Mouse (Mus musculus) lung, embryonic 16.5 days (tissue): Measurements from ENCODE around the gene Tspan11. TPM values are rescaled to one million over a fixed set of nuclear protein-coding genes. Genes with fewer than 3 reads are reported as not detected.

Experiments used
- ATAC-seq: fragments of 200-750 bp; cut with Nextera tagmentation; 2 replicates; pipeline ENCODE4 v1.8.0; 2017; ENCODE audit warnings: low read depth, mild to moderate bottlenecking, moderate library complexity
- H3K27ac ChIP-seq: fragments of 300-500 bp; sonication (generic); 2 replicates; pipeline ENCODE4 v1.5.1; 2014; ENCODE audit warnings: mild to moderate bottlenecking, control low read depth, low read length
- H3K27me3 ChIP-seq: fragments of 300-500 bp; sonication (generic); 2 replicates; pipeline ENCODE4 v1.6.1; 2014; ENCODE audit warnings: low read depth, low read length, mixed read lengths; ENCODE audit not compliant: control insufficient read depth, insufficient read depth
- H3K36me3 ChIP-seq: fragments of 300-500 bp; sonication (generic); 2 replicates; pipeline ENCODE4 v1.6.1; 2014; ENCODE audit warnings: low read length; ENCODE audit not compliant: control insufficient read depth, insufficient read depth
- H3K4me1 ChIP-seq: fragments of 300-500 bp; sonication (generic); replicated peaks from 2 replicates; pipeline ENCODE4 v1.6.1; 2014; ENCODE audit warnings: low read length, mixed read lengths; ENCODE audit not compliant: control insufficient read depth, insufficient read depth
- H3K4me2 ChIP-seq: fragments of 300-500 bp; sonication (generic); 2 replicates; pipeline ENCODE4 v1.6.1; 2014; ENCODE audit warnings: low read depth, low read length, control low read depth
- H3K4me3 ChIP-seq: fragments of 300-500 bp; sonication (generic); 2 replicates; pipeline ENCODE4 v1.5.1; 2014; ENCODE audit warnings: mild to moderate bottlenecking, low read length, control low read depth
- H3K9ac ChIP-seq: fragments of 300-500 bp; sonication (generic); 2 replicates; pipeline ENCODE4 v1.6.1; 2014; ENCODE audit warnings: low read length, control low read depth
- H3K9me3 ChIP-seq: fragments of 300-500 bp; sonication (generic); 2 replicates; pipeline ENCODE4 v1.6.1; 2016; ENCODE audit warnings: low read length; ENCODE audit not compliant: control insufficient read depth
- WGBS: fragments of 180-500 bp; shearing (Covaris S2); extraction: QIAGEN DNeasy Blood & Tissue Kit; methylation state at CpG from one replicate; pipeline ENCODE4 v1.1.7; 2014; 5-methylcytosine and 5-hydroxymethylcytosine counted together
- polyA plus RNA-seq: library from polyadenylated mRNA; unstranded; fragments of >200 nt; fragmentation: Nextera tagmentation; extraction: Ambion mirVana; gene quantifications from 2 replicates; pipeline ENCODE4 v1.2.1, GENCODE M21; 2015

Tspan11 gene
- polyA plus RNA-seq, 1 experiment from 2014 or later, result 23.8 TPM

GRCm38 (mm10) chr6:127894999-127895398 is 7.6 kb downstream of the Tspan11 start:
- no peak for ATAC-seq
- H3K4me3 ChIP-seq, result no peak overlapping the region
- H3K9me3 ChIP-seq, result no peaks in the 10 kb centered on the region; the same call in 1 of the 2 replicates
- H3K27ac ChIP-seq, result no peak overlapping the region
- H3K9ac ChIP-seq, result no peak overlapping the region
- H3K4me2 ChIP-seq, result no peak overlapping the region
- no peaks in the 10 kb centered on the region for H3K36me3 ChIP-seq
- 38% methylated on average over 6 of the region's 6 CpGs for WGBS
- no peaks in the 10 kb centered on the region for H3K27me3 ChIP-seq
- peaks cover 9% of the 10 kb centered on the region; the same call in 1 of the 2 replicates for H3K4me1 ChIP-seq

DNA sequence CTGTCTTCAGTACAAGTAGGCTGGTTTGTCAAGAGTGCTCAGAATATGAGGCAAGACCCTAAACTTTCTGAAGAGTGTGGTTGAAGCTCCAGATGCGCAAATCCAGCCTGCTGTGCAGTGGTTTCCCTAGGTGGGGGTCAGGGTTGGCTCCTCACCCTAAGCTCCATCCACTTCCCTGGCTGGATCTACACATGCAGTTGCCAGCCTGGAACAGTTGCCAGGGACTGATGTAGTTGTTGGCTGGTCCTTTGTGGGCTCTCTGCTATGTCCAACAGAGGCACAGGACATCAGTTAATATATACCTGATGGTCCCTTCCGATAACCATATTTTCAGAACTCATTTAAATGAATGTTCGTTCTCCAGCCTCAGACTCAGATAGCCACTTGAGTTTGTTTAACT is 9.0 kb downstream of the Tspan11 start:
- no peak overlapping the region for H3K4me3 ChIP-seq
- H3K4me1 ChIP-seq, result peaks cover 10% of the 10 kb centered on the region; the same call in 1 of the 2 replicates
- H3K9ac ChIP-seq, result no peak overlapping the region
- no peaks in the 10 kb centered on the region for H3K27me3 ChIP-seq
- no peak overlapping the region for H3K27ac ChIP-seq
- H3K4me2 ChIP-seq, result no peak overlapping the region
- no peaks in the 10 kb centered on the region for H3K36me3 ChIP-seq
- 0 out of 2 replicates have a peak, but pooled peaks have one; percentile 8 for ATAC-seq
- 47% methylated on average over 3 of the region's 3 CpGs for WGBS
- no peaks in the 10 kb centered on the region; the same call in 1 of the 2 replicates for H3K9me3 ChIP-seq

DNA sequence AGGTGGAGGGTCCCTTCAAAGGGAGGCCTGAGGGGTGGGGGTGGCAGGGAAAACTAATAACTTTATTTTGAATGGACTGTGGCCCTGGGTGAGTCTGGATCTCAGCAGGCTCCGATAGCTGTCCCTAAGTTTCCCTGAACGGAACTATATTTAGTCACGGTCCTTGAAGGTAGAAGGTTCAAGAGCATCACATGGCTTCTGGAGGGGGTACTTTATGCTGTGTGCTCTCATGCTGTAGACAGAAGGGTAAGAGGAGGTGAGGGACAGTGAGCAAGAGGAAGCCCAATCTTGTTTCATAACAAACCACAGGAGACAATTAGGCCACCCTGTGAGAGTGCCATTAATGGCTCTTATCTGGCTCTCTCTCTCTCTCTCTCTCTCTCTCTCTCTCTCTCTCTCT is 10.0 kb downstream of the Tspan11 start:
- no peaks in the 10 kb centered on the region for H3K27me3 ChIP-seq
- peaks cover 14% of the 10 kb centered on the region; the same call in 1 of the 2 replicates for H3K4me1 ChIP-seq
- H3K9me3 ChIP-seq, result no peaks in the 10 kb centered on the region; the same call in 1 of the 2 replicates
- ATAC-seq, result no peak
- no peak overlapping the region for H3K4me3 ChIP-seq
- H3K36me3 ChIP-seq, result no peaks in the 10 kb centered on the region
- H3K9ac ChIP-seq, result no peak overlapping the region
- WGBS, result 53% methylated on average over 3 of the region's 3 CpGs
- no peak overlapping the region for H3K4me2 ChIP-seq
- no peak overlapping the region for H3K27ac ChIP-seq

GRCm38 (mm10) chr6:127900062-127900461 is 12.7 kb downstream of the Tspan11 start:
- ATAC-seq, result no peak
- H3K36me3 ChIP-seq, result no peaks in the 10 kb centered on the region
- no peak overlapping the region for H3K4me3 ChIP-seq
- no peak overlapping the region for H3K4me2 ChIP-seq
- H3K9ac ChIP-seq, result no peak overlapping the region
- WGBS, result 86% methylated on average over 6 of the region's 6 CpGs
- H3K27ac ChIP-seq, result no peak overlapping the region
- H3K4me1 ChIP-seq, result peaks cover 9% of the 10 kb centered on the region; the same call in 1 of the 2 replicates
- no peaks in the 10 kb centered on the region; the same call in 1 of the 2 replicates for H3K9me3 ChIP-seq
- H3K27me3 ChIP-seq, result no peaks in the 10 kb centered on the region

DNA sequence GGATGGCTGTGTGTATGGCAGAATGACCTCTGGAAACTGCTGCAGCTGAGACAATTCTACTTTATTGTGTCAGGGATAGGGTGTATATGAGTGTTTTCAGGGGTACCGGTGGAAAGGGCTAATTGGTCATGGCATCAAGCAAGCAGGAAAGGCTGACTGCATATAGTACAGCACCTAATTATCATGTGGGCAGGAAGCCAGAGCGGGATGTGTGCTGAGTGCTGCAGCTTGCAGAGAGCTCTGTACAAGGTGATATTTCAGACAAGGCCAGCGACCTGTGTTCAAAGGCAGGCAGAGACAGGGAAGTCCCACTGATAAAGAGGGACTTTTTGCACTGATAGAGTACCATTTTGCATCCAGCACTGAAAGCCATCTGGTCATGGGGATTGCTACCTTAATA is 13.9 kb downstream of the Tspan11 start:
- WGBS, result 56% methylated on average over 3 of the region's 3 CpGs
- H3K4me2 ChIP-seq, result no peak overlapping the region
- H3K27ac ChIP-seq, result no peak overlapping the region
- 0 out of 2 replicates have a peak, but pooled peaks have one; percentile 26 for ATAC-seq
- no peak overlapping the region for H3K9ac ChIP-seq
- H3K9me3 ChIP-seq, result no peaks in the 10 kb centered on the region; the same call in 1 of the 2 replicates
- peaks cover 9% of the 10 kb centered on the region; the same call in 1 of the 2 replicates for H3K4me1 ChIP-seq
- H3K4me3 ChIP-seq, result no peak overlapping the region
- no peaks in the 10 kb centered on the region for H3K36me3 ChIP-seq
- no peaks in the 10 kb centered on the region for H3K27me3 ChIP-seq

- Histone ChIP-seq H3K4me3 (no peak overlapping the region), H3K4me2 (no peak overlapping the region), H3K4me1 (peaks cover 9% of the 10 kb centered on the region; the same call in 1 of the 2 replicates), H3K9me3 (no peaks in the 10 kb centered on the region; the same call in 1 of the 2 replicates), H3K27ac (no peak overlapping the region), H3K36me3 (no peaks in the 10 kb centered on the region), H3K27me3 (no peaks in the 10 kb centered on the region), H3K9ac (no peak overlapping the region)
- ATAC-seq, result no peak
- 75% methylated on average over 5 of the region's 5 CpGs for WGBS
These were observed 14.3 kb downstream of the Tspan11 start for GRCm38 (mm10) chr6:127901669-127902068.

DNA sequence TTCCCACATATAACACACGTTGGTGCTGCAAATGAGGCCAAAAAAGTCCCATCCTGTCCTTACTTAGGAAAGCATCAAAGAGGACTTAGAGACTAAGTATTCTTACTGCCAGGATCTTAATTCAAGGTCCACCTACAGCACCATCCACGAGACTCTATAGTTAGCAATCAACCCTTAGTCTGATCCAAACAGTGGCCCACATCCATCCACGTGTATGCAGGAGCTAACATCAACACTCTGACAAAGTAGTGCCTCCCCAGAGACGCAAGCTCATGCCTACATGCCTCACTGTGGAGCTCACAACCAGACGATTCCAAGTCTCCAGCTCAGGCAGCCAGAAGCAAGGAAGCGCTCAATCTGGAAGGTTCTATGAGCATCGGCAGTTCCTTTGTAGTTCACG is 15.2 kb downstream of the Tspan11 start:
- WGBS, result 80% methylated on average over 8 of the region's 8 CpGs
- H3K27ac ChIP-seq, result no peak overlapping the region
- H3K4me2 ChIP-seq, result no peak overlapping the region
- H3K27me3 ChIP-seq, result no peaks in the 10 kb centered on the region
- no peak overlapping the region for H3K9ac ChIP-seq
- H3K4me1 ChIP-seq, result peaks cover 5% of the 10 kb centered on the region; the same call in 1 of the 2 replicates
- H3K9me3 ChIP-seq, result no peaks in the 10 kb centered on the region; the same call in 1 of the 2 replicates
- no peaks in the 10 kb centered on the region for H3K36me3 ChIP-seq
- ATAC-seq, result no peak
- H3K4me3 ChIP-seq, result no peak overlapping the region

GRCm38 (mm10) chr6:127910638-127911037 is 23.2 kb downstream of the Tspan11 start:
- 85% methylated on average over 4 of the region's 4 CpGs for whole genome bisulfite sequencing
- no peak for ATAC-seq
- Histone ChIP-seq H3K9ac (no peak overlapping the region), H3K4me3 (no peak overlapping the region), H3K4me1 (no peaks in the 10 kb centered on the region), H3K4me2 (no peak overlapping the region), H3K9me3 (no peaks in the 10 kb centered on the region), H3K27me3 (no peaks in the 10 kb centered on the region), H3K27ac (no peak overlapping the region), H3K36me3 (no peaks in the 10 kb centered on the region)

GRCm38 (mm10) chr6:127911687-127912086 is 24.3 kb downstream of the Tspan11 start:
- no peaks in the 10 kb centered on the region for H3K27me3 ChIP-seq
- H3K9me3 ChIP-seq, result 0 out of 2 replicates have a peak, but pooled peaks cover 2% of the 10 kb centered on the region
- WGBS, result 69% methylated on average over 4 of the region's 4 CpGs
- no peak overlapping the region for H3K4me3 ChIP-seq
- no peak overlapping the region for H3K9ac ChIP-seq
- H3K4me1 ChIP-seq, result no peaks in the 10 kb centered on the region
- H3K27ac ChIP-seq, result no peak overlapping the region
- H3K36me3 ChIP-seq, result peaks cover 3% of the 10 kb centered on the region; the same call in 1 of the 2 replicates
- no peak overlapping the region for H3K4me2 ChIP-seq
- ATAC-seq, result no peak
